In the genomic region with DNA sequence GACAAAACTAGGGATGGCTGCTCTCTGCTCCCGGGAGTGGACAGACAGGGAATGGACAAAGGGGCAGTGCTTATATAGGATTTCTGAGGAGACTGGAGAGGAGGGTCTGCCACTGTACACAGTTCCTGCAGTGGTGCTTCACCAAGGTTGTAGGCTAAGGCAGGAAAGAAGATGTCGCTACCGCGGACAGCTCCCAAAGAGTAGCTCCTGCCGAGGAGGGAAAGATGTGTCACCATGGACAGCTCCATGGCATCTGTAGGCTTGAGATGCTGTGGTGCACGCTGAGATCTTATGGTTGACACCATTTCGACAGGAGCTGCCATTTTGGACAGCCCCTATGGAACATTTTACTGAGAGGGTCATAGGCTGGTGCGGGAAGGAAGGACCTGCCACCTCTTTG, we compare ENCODE assay signal across 10 mouse cellular contexts. TPM values are rescaled to one million over a fixed set of nuclear protein-coding genes. Genes with fewer than 3 reads are reported as not detected.
DNase-seq lines count a peak whose midpoint lies in the region; ATAC-seq lines count a peak whose summit lies in the region.
"Had no signal": no experiment of that assay in that cellular context is flagged by ENCODE, and none has a peak within 500 bp of the region (broad histone marks: within the 10 kb centered on the region; RNA-seq: fewer than 3 reads in every experiment).

No protein-coding gene starts in this region.

- no peak overlapping the region for H3K9ac ChIP-seq in liver, embryonic 12.5 days
- H3K9ac ChIP-seq: embryonic facial prominence, embryonic 12.5 days; midbrain, embryonic 12.5 days had no signal

- ATAC-seq in liver, embryonic 12.5 days: no peak

- no peak overlapping the region for H3K4me2 ChIP-seq in liver, embryonic 12.5 days
- H3K4me2 ChIP-seq: embryonic facial prominence, embryonic 12.5 days; midbrain, embryonic 12.5 days had no signal

- no peak overlapping the region for H3K27ac ChIP-seq in liver, embryonic 12.5 days
- H3K27ac ChIP-seq: embryonic facial prominence, embryonic 12.5 days; midbrain, embryonic 12.5 days had no signal

- H3K27me3 ChIP-seq in liver, embryonic 12.5 days (replicated peaks): no peaks in the 10 kb centered on the region
- H3K27me3 ChIP-seq: embryonic facial prominence, embryonic 12.5 days; midbrain, embryonic 12.5 days had no signal

- WGBS in liver, embryonic 12.5 days (ENCODE audit: insufficient replicate concordance): 21% methylated on average over 8 of the region's 8 CpGs

- H3K36me3 ChIP-seq in liver, embryonic 12.5 days: no peaks in the 10 kb centered on the region
- H3K36me3 ChIP-seq: embryonic facial prominence, embryonic 12.5 days; midbrain, embryonic 12.5 days had no signal

- DNase-seq in liver (peak; percentile 58), WW6 (ENCODE audit: low read depth, low spot score) (peak; percentile 53)
- peak; percentile 2 for DNase-seq in fibroblast of lung, adult 2 months (ENCODE audit: low read depth)
- peak; percentile 87 to 89 for DNase-seq in kidney, postnatal 4 days
- peak; percentile 51 for DNase-seq in ovary, postnatal 14 days (ENCODE audit: low spot score)
- DNase-seq in cerebellum, adult 11-12 months: no peak
- DNase-seq in natural killer cell, adult 2 months (ENCODE audit: low spot score in 2 of 2): no peak

- no peaks in the 10 kb centered on the region for H3K4me1 ChIP-seq in liver, embryonic 12.5 days
- H3K4me1 ChIP-seq: embryonic facial prominence, embryonic 12.5 days; midbrain, embryonic 12.5 days had no signal

- H3K4me3 ChIP-seq in liver, embryonic 12.5 days: no peak overlapping the region
- H3K4me3 ChIP-seq: embryonic facial prominence, embryonic 12.5 days; midbrain, embryonic 12.5 days had no signal

- no peaks in the 10 kb centered on the region for H3K9me3 ChIP-seq in liver, embryonic 12.5 days (replicated peaks)
- H3K9me3 ChIP-seq: embryonic facial prominence, embryonic 12.5 days; midbrain, embryonic 12.5 days had no signal

RNA-seq across cellular contexts. Expression of gene Naip2, which starts 8.6 kb away (rescaled TPM):
- 1.3 and 1.5 TPM in 2 replicates for polyA plus RNA-seq in liver, embryonic 12.5 days (2016; fragmentation: Nextera tagmentation; extraction: Ambion mirVana)

RNA-seq across cellular contexts. Expression of gene Naip5, which starts 35.6 kb away (rescaled TPM):
- 0.42 and 0.69 TPM in 2 replicates for polyA plus RNA-seq in liver, embryonic 12.5 days (2016; fragmentation: Nextera tagmentation; extraction: Ambion mirVana)

Comparison
In these comparisons a context has a peak if more than half of its experiments do, and no peak if none do; other contexts are left out.
1. DNase-seq: peak in liver (single experiment), WW6 (single experiment), fibroblast of lung, adult 2 months (single experiment), kidney, postnatal 4 days (2 of 2) and ovary, postnatal 14 days (single experiment); none in cerebellum, adult 11-12 months (single experiment) and natural killer cell, adult 2 months (0 of 2).